Mouse (Mus musculus) lung, postnatal 0 days (tissue): Measurements from ENCODE around the gene Gm49333.

Experiments used
- CTCF ChIP-seq: IDR thresholded peaks from 2 replicates; pipeline ENCODE4 v1.5.1; 2016; ENCODE audit warnings: antibody characterized with exemption, mild to moderate bottlenecking
- EP300 ChIP-seq: IDR thresholded peaks from 2 replicates; pipeline ENCODE4 v1.6.1; 2016; ENCODE audit warnings: antibody characterized with exemption, mild to moderate bottlenecking, control low read depth

DNA sequence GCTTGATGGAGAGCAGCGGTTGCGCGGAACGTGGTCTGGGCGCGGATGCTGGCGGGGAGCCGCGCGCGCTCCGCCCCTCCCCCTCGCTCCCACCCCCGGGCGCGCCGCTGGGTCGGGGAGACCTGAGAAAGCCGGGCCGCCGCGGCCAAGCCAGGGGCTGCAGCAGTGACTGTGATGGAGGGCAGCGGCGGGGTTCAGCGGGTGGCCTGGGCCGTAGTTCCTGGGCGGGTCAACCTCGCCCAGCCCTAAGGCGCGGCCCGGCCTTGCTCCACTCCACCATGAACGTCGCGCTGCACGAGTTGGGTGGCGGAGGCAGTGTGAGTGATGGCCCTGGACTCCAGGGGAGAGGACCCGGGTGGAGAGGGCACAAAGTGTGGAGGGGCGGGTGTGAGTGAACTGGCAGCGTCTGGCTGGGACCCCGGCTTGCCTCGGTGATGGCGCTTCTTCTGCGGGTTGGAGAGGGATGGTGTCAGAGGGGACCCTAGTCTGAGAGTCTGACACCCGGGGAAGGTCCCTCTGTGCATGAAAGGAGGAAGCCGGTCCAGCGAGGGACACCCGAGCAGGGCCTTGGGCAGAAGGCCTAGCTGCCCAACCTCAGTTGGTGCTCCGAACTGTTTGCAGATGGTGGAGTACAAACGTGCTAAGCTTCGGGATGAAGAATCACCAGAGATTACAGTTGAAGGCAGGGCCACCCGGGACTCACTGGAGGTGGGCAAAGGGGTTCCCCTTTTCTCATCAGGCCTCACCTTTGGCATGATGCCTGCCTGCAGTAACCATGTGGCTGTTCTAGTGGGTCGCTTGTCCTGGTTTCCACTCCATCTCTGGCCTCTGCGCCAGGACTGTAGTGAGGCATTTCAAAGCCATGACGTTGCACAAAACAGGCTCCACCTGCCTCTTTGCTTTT is 18.6 kb downstream of the Gm49333 start, which contains the start of gene Ece2:
- TF ChIP-seq CTCF (no peak), EP300 (no peak)
